Mouse (Mus musculus): ENCODE data around the gene Ighmbp2.
"Not testable (repeated sequence)": the region's sequence is repeated elsewhere in the genome, so short reads cannot be mapped to it uniquely, and the experiment has no call there.

The Ighmbp2 gene

GRCm38 (mm10) chr19:3281886-3282285 is 931 bp downstream of the Ighmbp2 start:
- no peak for DNase-seq

GRCm38 (mm10) chr19:3275744-3276365 is 7.0 kb downstream of the Ighmbp2 start:
- DNase-seq, result no peak

GRCm38 (mm10) chr19:3273331-3273730 is 9.5 kb downstream of the Ighmbp2 start:
- no peak for DNase-seq

DNA sequence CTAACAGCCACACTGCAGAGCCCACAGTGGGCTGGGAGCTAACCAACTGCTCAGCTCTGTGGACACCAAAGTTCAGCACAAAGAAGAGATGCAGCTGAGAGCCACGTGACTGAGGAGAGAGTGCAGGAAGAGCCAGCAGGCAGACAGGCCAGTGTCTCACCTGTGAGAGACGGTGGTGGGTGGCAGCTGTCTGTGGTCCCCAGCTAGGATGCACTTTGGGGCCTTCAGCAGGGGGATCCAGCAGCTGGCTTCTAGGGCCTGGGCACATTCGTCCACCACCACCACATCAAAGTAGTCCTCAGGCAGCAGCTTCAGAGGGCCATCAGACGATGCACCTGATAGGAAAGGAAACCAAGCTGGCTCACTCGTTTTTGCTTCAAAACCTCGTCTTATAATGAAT is 11.5 kb downstream of the Ighmbp2 start:
- no peak for DNase-seq

DNA sequence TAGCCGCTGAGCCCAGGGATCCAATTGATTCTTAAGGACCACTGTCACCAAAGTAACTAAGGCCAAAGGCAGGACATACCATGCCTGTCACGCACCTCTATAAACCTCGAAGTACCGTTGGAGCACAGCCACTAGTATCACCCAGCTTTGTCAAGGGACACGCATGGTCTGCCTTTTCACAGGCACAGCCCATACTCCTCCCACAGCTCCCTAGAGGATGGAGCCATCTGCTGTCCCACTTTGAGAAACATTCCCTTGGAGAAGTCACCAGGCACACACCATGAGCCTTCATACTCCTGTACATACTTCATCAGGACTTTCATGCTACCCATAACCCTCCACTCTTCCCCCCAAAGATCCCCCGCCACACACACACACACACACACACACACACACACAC is 13.0 kb downstream of the Ighmbp2 start:
- DNase-seq, result no peak

DNA sequence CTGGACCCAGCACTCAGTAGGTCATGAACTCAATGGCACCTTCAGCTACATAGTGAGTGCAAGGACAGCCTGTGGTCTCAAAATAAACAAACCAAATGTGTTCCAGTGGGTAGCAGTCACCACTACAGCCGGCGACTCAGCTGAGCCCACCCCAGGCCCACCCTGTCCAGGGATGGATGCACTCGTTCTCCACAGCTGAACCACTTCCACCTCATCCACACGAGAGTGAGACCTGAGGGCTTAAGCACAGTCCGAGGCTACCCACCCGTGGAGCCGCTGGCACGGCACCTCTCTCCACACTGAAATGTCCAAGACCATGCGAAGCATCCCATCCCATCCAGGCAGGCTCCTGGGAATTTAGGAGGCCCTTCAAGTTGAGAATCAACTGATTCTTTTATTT is 13.5 kb downstream of the Ighmbp2 start:
- DNase-seq, result no peak

DNA sequence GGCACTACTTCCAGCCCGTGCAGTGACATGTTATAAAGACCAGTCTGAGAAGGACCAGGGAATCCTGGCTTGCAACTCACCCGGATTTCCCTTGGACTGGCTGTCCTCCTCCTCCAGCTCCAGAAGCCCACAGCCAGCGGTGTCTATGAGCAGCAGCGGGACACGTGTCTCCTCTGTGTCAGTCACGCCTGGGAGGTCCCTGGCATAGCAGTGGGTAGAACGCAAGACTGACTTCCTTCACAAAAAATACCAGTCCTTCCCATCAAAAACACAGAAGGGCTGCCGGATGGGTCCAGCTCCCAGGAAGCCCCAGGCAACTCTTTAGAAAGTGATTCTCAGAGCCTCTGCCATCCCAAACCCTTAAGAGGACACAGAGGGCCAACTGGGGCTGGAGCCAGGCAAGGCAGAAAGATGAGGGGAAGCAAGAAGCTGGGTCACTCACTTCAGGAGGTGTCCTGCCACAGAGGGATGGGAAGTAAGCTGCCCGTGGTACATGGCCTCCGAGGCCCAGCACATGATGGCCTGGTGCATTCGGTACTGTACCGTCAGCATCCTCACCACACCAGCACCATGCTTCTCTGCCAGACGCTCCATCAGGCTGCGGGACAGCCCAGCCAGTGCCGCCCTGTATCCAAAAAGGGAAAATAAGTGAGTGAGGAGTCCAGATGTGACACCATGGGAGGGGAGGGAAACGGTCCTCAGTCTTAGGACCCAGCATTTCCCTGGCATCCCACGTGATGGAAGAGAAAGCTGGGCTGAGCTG is 14.4 kb downstream of the Ighmbp2 start:
- DNase-seq, result no peak

GRCm38 (mm10) chr19:3267340-3267739 is 15.5 kb downstream of the Ighmbp2 start:
- no peak for DNase-seq

GRCm38 (mm10) chr19:3266676-3267075 is 16.1 kb downstream of the Ighmbp2 start:
- no peak for DNase-seq

DNA sequence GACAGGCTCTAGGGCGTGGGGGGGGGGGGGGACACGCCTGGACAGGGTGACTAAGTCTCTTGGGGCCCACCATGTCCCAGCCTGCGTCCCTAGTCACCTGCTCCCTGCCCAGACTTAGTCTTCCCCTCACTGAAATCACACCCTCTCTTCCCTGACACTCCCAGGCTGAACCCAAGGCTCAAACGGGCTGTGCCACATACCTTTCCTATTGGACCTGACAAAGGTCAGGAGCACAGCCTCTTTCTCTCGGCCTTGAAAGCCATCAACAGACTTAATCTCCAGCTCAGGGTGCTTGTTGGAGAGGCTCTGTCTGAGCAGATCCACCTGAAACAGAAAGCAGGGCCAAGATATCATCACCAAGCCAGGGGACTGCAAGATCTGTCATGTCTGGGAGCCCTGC is 16.7 kb downstream of the Ighmbp2 start:
- no peak for DNase-seq

DNA sequence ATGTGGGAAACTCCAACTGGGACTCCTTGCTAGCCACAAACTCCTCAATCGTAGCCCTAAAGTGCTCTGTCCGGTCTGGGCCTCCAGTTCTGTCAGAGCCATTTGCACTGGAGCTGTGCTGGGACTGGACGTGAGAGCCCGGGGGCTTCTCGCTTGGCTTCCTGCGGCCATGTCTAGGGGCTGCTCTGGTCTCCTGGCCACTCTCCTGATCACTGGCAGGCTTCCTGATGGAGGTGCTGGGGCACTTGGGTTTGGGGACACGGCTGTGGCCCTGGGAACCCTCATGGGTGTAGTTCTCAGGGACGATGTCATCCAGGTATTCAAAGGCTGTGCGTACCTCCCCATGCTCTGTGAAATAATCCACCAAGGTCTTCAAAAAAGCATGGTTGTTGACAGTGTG is 17.6 kb downstream of the Ighmbp2 start:
- DNase-seq, result no peak

- no peak for DNase-seq
These were observed 18.5 kb downstream of the Ighmbp2 start for GRCm38 (mm10) chr19:3264348-3264747.

DNA sequence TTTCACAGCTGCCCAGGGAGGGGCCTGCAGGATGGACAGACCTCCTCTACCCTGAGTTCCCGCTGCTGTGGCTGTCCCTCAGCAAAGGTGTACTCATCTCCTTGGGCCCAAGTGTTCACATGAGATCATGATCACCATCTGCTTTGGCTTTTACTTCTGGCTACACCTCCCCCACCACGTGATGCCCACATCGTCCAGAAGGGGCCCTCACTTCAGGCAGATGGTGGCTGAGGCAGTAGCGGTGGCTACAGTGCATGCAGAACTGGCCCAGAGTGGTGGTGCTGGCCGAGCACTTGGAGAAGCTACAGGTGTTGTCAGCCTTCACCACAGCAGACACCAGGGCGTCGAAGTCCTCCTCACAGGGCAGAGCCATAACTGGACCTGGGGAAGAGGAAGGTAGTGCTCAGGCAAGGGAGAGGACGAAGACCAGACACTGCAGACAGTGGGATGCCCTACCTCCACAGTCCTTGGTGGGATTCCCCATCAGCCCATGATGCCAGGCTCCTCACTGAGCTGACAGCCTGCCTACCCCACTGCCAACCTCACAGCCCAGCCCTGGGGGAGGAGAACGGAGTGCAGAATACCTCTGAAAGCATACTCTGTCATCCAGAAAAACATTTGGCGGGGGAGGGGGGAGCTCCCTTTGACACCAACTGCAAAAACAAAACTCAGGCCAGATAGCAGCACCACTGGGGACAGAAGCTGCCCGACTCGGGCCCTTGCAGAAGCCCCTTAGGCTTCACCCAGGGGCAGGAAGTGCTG is 20.9 kb downstream of the Ighmbp2 start:
- no peak for DNase-seq

DNA sequence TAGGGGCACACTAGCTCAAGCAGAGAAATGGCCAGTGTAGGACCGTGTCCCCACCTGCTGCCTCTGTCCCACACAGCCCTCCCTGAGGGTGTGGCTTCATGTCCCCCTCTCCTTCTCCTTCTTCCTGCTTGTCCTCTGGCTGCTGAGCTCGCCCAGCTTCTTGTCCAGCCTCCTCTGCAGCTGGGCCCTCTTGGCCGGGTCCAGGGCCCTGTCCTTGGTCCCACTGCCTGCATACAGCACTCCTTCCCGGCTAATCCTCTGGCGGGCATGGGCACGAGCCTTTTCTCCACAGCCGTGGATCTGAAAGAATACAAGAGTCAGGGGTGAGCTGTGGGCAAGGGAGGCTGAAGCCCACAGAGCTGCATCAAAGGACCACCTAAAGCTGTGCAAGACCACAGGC is 21.5 kb downstream of the Ighmbp2 start:
- no peak for DNase-seq

DNA sequence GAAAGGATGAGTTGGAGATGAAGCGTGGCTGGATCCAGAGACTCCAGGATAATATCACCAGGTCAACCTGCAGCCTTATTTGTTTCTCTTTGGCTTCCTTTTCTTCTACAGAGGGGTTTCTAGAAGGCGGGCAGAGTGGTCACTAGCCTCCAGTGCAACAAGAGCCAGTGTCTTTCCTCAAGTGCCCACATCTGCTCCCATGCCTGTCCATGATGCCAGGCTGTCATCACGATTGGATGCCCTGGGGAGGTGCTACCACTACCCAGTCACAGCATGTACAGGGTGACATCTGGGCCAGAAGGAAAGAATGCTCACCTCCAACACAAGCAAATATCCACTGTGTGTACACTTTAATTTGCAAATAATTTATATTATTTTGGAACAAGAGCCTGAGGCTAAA is 22.2 kb downstream of the Ighmbp2 start:
- DNase-seq, result no peak

DNA sequence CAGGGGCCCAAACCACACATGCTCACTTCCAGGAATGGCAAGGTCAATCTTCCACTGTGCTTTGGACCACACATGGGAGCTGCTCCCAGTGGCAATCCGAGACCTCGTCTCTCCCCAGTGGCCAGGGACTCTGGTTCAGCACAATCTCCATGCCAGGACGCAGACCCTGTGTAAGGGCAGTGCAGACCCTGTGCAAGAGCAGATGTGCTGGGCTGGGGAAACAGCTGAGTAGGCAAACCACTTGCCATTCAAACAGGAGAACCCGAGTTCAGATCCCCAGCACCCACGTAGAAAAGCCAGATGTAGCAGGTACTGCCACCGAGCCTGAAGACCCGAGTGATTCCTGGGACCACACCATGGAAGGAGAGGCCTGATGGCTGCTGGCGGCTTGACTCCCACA is 22.8 kb downstream of the Ighmbp2 start:
- DNase-seq, result no peak

DNA sequence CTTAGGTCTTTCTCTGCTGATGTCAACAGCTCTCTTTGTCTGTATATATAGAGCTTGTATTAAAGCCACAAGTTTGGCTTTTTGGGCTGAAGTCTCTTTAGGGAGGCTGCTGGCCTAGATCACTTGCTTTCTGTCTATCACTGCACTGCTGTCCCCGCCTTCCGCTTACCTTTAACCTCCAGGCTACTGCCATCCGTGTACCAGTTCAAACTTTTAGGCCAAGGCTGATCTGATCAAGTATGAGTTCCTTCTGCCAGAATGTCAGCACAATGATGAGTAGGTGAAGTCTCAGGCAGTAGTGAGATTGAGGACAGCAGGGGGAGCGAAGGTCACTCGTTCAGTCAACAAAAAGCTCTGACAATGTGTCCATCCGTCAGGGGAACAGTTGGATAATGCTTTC is 57.6 kb downstream of the Ighmbp2 start:
- not testable (repeated sequence) for DNase-seq

DNA sequence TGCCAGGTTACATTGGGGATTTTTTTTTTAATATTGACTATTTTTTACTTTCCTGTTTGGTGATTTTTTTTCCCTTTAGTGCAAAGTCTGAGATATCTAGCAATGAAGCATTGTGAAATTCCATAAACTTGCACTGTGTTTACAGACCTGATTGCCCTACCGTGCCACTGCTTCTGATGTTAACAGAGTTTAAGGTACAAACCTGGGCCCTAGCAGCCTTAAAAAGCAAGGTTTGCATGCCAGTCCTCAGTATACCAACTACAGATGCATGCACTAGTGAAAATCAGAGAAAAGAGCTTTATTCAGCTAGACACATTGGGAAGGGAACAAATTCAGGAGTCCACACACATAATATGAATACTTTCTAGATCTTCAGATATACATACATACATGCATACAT is 67.9 kb downstream of the Ighmbp2 start:
- not testable (repeated sequence) for DNase-seq

All from lung, postnatal 36 days (tissue).